Mouse (Mus musculus) liver, adult 2 months (tissue): ENCODE measurements around the gene Pih1d1.

Experiments
- CTCF ChIP-seq: fragments of 200-500 bp; IDR thresholded peaks from 2 replicates; pipeline ENCODE4 v1.5.1; 2011; ENCODE audit warnings: low read depth, low read length, control low read depth
- POLR2A ChIP-seq: fragments of 200-500 bp; IDR thresholded peaks from 2 replicates; pipeline ENCODE4 v1.6.1; 2011; ENCODE audit warnings: low read length, control low read depth; ENCODE audit not compliant: insufficient read depth; ENCODE audit errors: extremely low read depth

DNA sequence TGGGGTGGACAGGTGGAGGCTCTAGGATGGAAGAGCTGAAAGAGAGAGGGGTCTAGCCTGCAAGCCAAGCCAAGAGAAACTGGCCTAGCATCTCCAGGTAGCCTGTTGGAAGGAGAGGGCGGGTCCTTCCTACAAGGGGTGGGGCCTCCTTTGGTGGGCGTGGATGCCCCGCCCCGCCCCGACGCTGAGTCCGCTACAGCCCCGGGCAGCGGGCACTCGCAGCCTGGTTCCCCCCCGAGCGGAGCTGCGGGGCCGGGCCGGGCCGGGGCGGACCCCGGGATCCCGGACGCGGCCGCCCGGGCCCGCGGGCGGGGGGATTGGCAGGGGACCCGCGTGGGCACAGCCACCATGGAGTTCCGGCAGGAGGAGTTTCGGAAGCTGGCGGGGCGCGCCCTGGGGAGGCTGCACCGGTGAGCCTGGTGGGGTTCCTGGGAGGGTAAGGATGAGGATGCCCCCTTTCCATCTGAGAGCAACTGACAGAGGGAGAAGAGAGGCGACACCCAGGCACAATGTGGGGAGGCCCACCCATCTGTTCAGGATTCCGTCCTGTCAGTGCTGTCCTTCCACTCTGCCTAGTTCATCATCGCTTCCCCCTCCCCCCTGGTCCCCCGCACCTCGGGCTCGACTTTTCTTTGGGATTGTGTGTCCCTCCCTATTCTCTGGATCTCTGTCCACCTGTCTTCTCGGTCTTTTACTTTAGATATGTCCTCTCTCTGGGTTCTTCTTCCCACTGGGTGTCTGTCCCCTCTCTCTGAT, 9.8 kb downstream of the Pih1d1 start, which contains the start of gene Slc17a7:
- TF ChIP-seq POLR2A (no peak), CTCF (no peak)
